8 mouse cellular contexts compared by ENCODE assay signal in the genomic region with DNA sequence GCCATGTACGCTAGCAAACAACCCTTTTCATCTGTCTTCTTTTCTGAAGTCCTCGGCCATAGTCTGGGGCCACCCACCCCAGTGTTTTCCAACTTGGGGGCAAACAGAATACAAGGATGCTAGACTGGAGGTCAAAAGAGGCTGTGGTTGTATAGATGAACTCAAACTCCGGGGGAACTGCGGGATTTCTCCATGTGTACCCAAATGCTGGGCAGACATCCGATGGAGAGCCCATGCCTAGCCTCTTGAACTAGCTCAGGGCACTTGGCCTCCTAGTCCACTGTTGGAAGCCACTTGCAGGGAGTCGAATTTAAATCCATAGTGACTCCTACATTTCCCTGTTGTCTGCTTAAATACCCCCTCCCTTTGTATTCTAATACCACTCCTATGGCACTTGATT. TPM values are rescaled to one million over a fixed set of nuclear protein-coding genes. Genes with fewer than 3 reads are reported as not detected.
A peak's percentile ranks its signal among the peaks of the same experiment; 100 is the strongest.
DNase-seq lines count a peak whose midpoint lies in the region; ATAC-seq lines count a peak whose summit lies in the region.

No protein-coding gene starts in this region.

- no peak overlapping the region for H3K9ac ChIP-seq in liver, embryonic 11.5 days (ENCODE audit: low read depth, low read length)
- H3K9ac ChIP-seq in neural tube, embryonic 14.5 days (replicated peaks; ENCODE audit: low read depth, low read length): peak overlapping the region; percentile 88

- peak overlapping the region; percentile 77 for H3K4me2 ChIP-seq in liver, embryonic 11.5 days
- H3K4me2 ChIP-seq in neural tube, embryonic 14.5 days (ENCODE audit: low read depth, low read length): peak overlapping the region; percentile 44; the same call in 1 of the 2 replicates

- no peaks in the 10 kb centered on the region for H3K4me1 ChIP-seq in liver, embryonic 11.5 days (replicated peaks; ENCODE audit: control insufficient read depth, insufficient read depth, low read length)
- H3K4me1 ChIP-seq in forebrain, embryonic 10.5 days: peaks cover 13% of the 10 kb centered on the region
- peaks cover 8% of the 10 kb centered on the region; the same call in 1 of the 2 replicates for H3K4me1 ChIP-seq in limb, embryonic 10.5 days
- peaks cover 9% of the 10 kb centered on the region for H3K4me1 ChIP-seq in neural tube, embryonic 14.5 days (ENCODE audit: control insufficient read depth, insufficient read depth, low read length)

- no peaks in the 10 kb centered on the region for H3K9me3 ChIP-seq in liver, embryonic 11.5 days (ENCODE audit: control insufficient read depth, low read length)
- H3K9me3 ChIP-seq in forebrain, embryonic 10.5 days: peaks cover 4% of the 10 kb centered on the region
- H3K9me3 ChIP-seq in limb, embryonic 10.5 days (replicated peaks): no peaks in the 10 kb centered on the region
- H3K9me3 ChIP-seq in neural tube, embryonic 14.5 days (ENCODE audit: control insufficient read depth, low read length): no peaks in the 10 kb centered on the region

- intact Hi-C loops in left cerebral cortex, postnatal 36 days (cut with DNase I): no loop called here

- no peak overlapping the region for H3K27ac ChIP-seq in liver, embryonic 11.5 days (ENCODE audit: low read depth, low read length)
- peak overlapping the region; percentile 92; the same call in 1 of the 2 replicates for H3K27ac ChIP-seq in forebrain, embryonic 10.5 days
- H3K27ac ChIP-seq in limb, embryonic 10.5 days: peak overlapping the region; percentile 89
- no peak overlapping the region for H3K27ac ChIP-seq in neural tube, embryonic 14.5 days (ENCODE audit: low read depth, low read length)

- no peak for DNase-seq in liver, embryonic 11.5 days (ENCODE audit: low spot score)
- DNase-seq in liver: no peak
- no peak for DNase-seq in forebrain, embryonic 10.5 days (ENCODE audit: extremely low spot score, low spot score)
- no peak for DNase-seq in limb, embryonic 10.5 days (ENCODE audit: low spot score)
- no peak for DNase-seq in adrenal gland, postnatal 25 days
- DNase-seq in left cerebral cortex, postnatal 36 days (ENCODE audit: low spot score in 2 of 2): no peak
- no peak for DNase-seq in urinary bladder, postnatal 10 days (ENCODE audit: low spot score)

- H3K27me3 ChIP-seq in liver, embryonic 11.5 days (replicated peaks; ENCODE audit: control insufficient read depth, insufficient read depth, low read length): no peaks in the 10 kb centered on the region
- H3K27me3 ChIP-seq in forebrain, embryonic 10.5 days (ENCODE audit: poor library complexity, severe bottlenecking): no peaks in the 10 kb centered on the region
- H3K27me3 ChIP-seq in limb, embryonic 10.5 days (ENCODE audit: low read depth, poor library complexity, severe bottlenecking): no peaks in the 10 kb centered on the region
- no peaks in the 10 kb centered on the region for H3K27me3 ChIP-seq in neural tube, embryonic 14.5 days (ENCODE audit: control insufficient read depth, insufficient read depth, low read length)

- no peak for ATAC-seq in liver, embryonic 11.5 days (replicated peaks; ENCODE audit: low FRiP score)
- ATAC-seq in neural tube, embryonic 14.5 days (ENCODE audit: low read depth): no peak; the same call in 1 of the 2 replicates

- 31% methylated on average over 6 of the region's 6 CpGs for WGBS in liver, embryonic 11.5 days
- WGBS in forebrain, embryonic 10.5 days: 30% methylated on average over 6 of the region's 6 CpGs
- 38% methylated on average over 6 of the region's 6 CpGs for WGBS in limb, embryonic 10.5 days
- 43% methylated on average over 6 of the region's 6 CpGs for WGBS in neural tube, embryonic 14.5 days

- peaks cover 8% of the 10 kb centered on the region; the same call in 1 of the 2 replicates for H3K36me3 ChIP-seq in liver, embryonic 11.5 days (ENCODE audit: control insufficient read depth, insufficient read depth, low read length)
- H3K36me3 ChIP-seq in forebrain, embryonic 10.5 days (replicated peaks): peaks cover 36% of the 10 kb centered on the region
- peaks cover 34% of the 10 kb centered on the region for H3K36me3 ChIP-seq in limb, embryonic 10.5 days
- H3K36me3 ChIP-seq in neural tube, embryonic 14.5 days (ENCODE audit: control insufficient read depth, insufficient read depth, low read length): peaks cover 14% of the 10 kb centered on the region; the same call in 1 of the 2 replicates

- H3K4me3 ChIP-seq in liver, embryonic 11.5 days (ENCODE audit: low read depth, low read length): peak overlapping the region; percentile 69; the same call in 1 of the 2 replicates
- peak overlapping the region; percentile 76 for H3K4me3 ChIP-seq in forebrain, embryonic 10.5 days
- H3K4me3 ChIP-seq in limb, embryonic 10.5 days: peak overlapping the region; percentile 70
- peak overlapping the region; percentile 76 for H3K4me3 ChIP-seq in neural tube, embryonic 14.5 days (ENCODE audit: low read depth, low read length)

RNA-seq across cellular contexts. Expression of gene Zik1, which starts 0.4 kb away (rescaled TPM):
- polyA plus RNA-seq in liver, embryonic 11.5 days (2014; fragmentation: Nextera tagmentation; extraction: Ambion mirVana): 9.9 and 10.5 TPM in 2 replicates
- polyA plus RNA-seq in forebrain, embryonic 10.5 days (2016; fragmentation: Nextera tagmentation; extraction: Ambion mirVana): 40.3 and 41.5 TPM in 2 replicates
- 33.3 and 36.4 TPM in 2 replicates for polyA plus RNA-seq in limb, embryonic 10.5 days (2016; fragmentation: Nextera tagmentation; extraction: Ambion mirVana)
- polyA plus RNA-seq in neural tube, embryonic 14.5 days (2014; fragmentation: Nextera tagmentation; extraction: Ambion mirVana): 33.9 and 43.4 TPM in 2 replicates
- total RNA-seq in adrenal gland, postnatal 25 days (2021): 2.6 and 3.1 TPM in 2 replicates
- total RNA-seq in left cerebral cortex, postnatal 36 days (2021): 10 to 100 TPM; 15.5 to 15.9 TPM

RNA-seq across cellular contexts. Expression of gene Vmn1r67, which starts 52.4 kb away (rescaled TPM):
- not detected in 2 replicates for polyA plus RNA-seq in liver, embryonic 11.5 days (2014; fragmentation: Nextera tagmentation; extraction: Ambion mirVana)
- not detected in 2 replicates for polyA plus RNA-seq in forebrain, embryonic 10.5 days (2016; fragmentation: Nextera tagmentation; extraction: Ambion mirVana)
- polyA plus RNA-seq in limb, embryonic 10.5 days (2016; fragmentation: Nextera tagmentation; extraction: Ambion mirVana): not detected in 2 replicates
- polyA plus RNA-seq in neural tube, embryonic 14.5 days (2014; fragmentation: Nextera tagmentation; extraction: Ambion mirVana): not detected in 2 replicates
- total RNA-seq in adrenal gland, postnatal 25 days (2021): not detected in 2 replicates
- not detected for total RNA-seq in left cerebral cortex, postnatal 36 days (2021)

Comparison
In these comparisons a context has a peak if more than half of its experiments do, and no peak if none do; other contexts are left out.
1. H3K27ac ChIP-seq: peak in forebrain, embryonic 10.5 days (single experiment) and limb, embryonic 10.5 days (single experiment); none in liver, embryonic 11.5 days (single experiment) and neural tube, embryonic 14.5 days (single experiment).
2. Peak in every context shown above with its lines, with median percentiles within 50 percentile points of each other: H3K4me3 ChIP-seq.